Mouse (Mus musculus) erythroblast, adult 5-6 weeks (primary cell): Measurements from ENCODE around the gene Slc17a7. TPM values are rescaled to one million over a fixed set of nuclear protein-coding genes. Genes with fewer than 3 reads are reported as not detected.

Experiments
- ATAC-seq: replicated peaks from 2 replicates; pipeline ENCODE4 v1.8.0; 2016; ENCODE audit warnings: moderate number of reproducible peaks, mild to moderate bottlenecking, moderate TSS enrichment, inconsistent platforms; ENCODE audit not compliant: poor library complexity, low FRiP score, severe bottlenecking
- total RNA-seq, 2 experiments: library from RNA; stranded (forward) in 1 of 2; stranded (reverse) in 1 of 2; fragments of 150-400 nt in 1 of 2; fragments of 200-764, 138-1000 nt in 1 of 2; gene quantifications; 2 replicates each; pipeline versions ENCODE4 v1.2.3 to v1.2.4; 2015 to 2017; ENCODE audit warnings: low replicate concordance in 2 of 2

The Slc17a7 gene
- total RNA-seq, 2 experiments from 2014 or later, result not detected

- ATAC-seq, result no peak
Observed at GRCm38 (mm10) chr7:45193406-45193805, 29.7 kb downstream of the Slc17a7 start.

- 0 out of 2 replicates have a peak, but pooled peaks have one; percentile 36 for ATAC-seq
Observed at GRCm38 (mm10) chr7:45193871-45194785, 30.4 kb downstream of the Slc17a7 start.

- ATAC-seq, result no peak
Observed at GRCm38 (mm10) chr7:45195341-45196175, 31.8 kb downstream of the Slc17a7 start.

GRCm38 (mm10) chr7:45196176-45196535, 32.4 kb downstream of the Slc17a7 start:
- no peak for ATAC-seq

GRCm38 (mm10) chr7:45196994-45197393, 33.2 kb downstream of the Slc17a7 start:
- ATAC-seq, result no peak

- no peak for ATAC-seq
Observed at GRCm38 (mm10) chr7:45198435-45198834, 34.7 kb downstream of the Slc17a7 start.

GRCm38 (mm10) chr7:45198961-45199360, 35.2 kb downstream of the Slc17a7 start:
- no peak for ATAC-seq

GRCm38 (mm10) chr7:45202654-45203053, 38.9 kb downstream of the Slc17a7 start:
- no peak for ATAC-seq

GRCm38 (mm10) chr7:45204380-45205143, 40.8 kb downstream of the Slc17a7 start, which contains the start of gene Ccdc155:
Ccdc155 (minus strand) TSS chr7:45204892.
- peak; percentile 84 for ATAC-seq

GRCm38 (mm10) chr7:45208260-45208659, 44.5 kb downstream of the Slc17a7 start:
- no peak for ATAC-seq

- no peak for ATAC-seq
Observed at GRCm38 (mm10) chr7:45211070-45211469, 47.3 kb downstream of the Slc17a7 start.

- ATAC-seq, result peak; percentile 86
Observed at GRCm38 (mm10) chr7:45211851-45212251, 48.1 kb downstream of the Slc17a7 start, which contains the start of gene Dkkl1. Dkkl1 (minus strand) TSS chr7:45212147.

GRCm38 (mm10) chr7:45212356-45212755, 48.6 kb downstream of the Slc17a7 start:
- 0 out of 2 replicates have a peak, but pooled peaks have one; percentile 20 for ATAC-seq

- ATAC-seq, result no peak
Observed at GRCm38 (mm10) chr7:45213708-45214107, 50.0 kb downstream of the Slc17a7 start.

- no peak for ATAC-seq
Observed at GRCm38 (mm10) chr7:45215673-45216441, 52.1 kb downstream of the Slc17a7 start, which contains the start of gene Tead2. Tead2 (plus strand) TSS chr7:45215753.

GRCm38 (mm10) chr7:45216442-45217183, 52.9 kb downstream of the Slc17a7 start:
- ATAC-seq, result no peak

- ATAC-seq, result no peak
Observed at GRCm38 (mm10) chr7:45221680-45222079, 57.9 kb downstream of the Slc17a7 start.

GRCm38 (mm10) chr7:45224826-45225225, 61.1 kb downstream of the Slc17a7 start:
- no peak for ATAC-seq
